In genomic region chr12:70512431-70512830, GRCm38 (mm10) we compare ENCODE assay signal across 18 mouse cellular contexts. TPM values are rescaled to one million over a fixed set of nuclear protein-coding genes. Genes with fewer than 3 reads are reported as not detected.
DNase-seq lines count a peak whose midpoint lies in the region; ATAC-seq and TF ChIP-seq lines count a peak whose summit lies in the region.
"Had no signal": no experiment of that assay in that cellular context is flagged by ENCODE, and none has a peak within 500 bp of the region (broad histone marks: within the 10 kb centered on the region; RNA-seq: fewer than 3 reads in every experiment).

No protein-coding gene starts in this region.

- no peak overlapping the region for H3K4me2 ChIP-seq in heart, embryonic 12.5 days
- no peak overlapping the region for H3K4me2 ChIP-seq in lung, embryonic 14.5 days
- H3K4me2 ChIP-seq in CH12.LX (ENCODE audit: insufficient read depth, low read depth, poor library complexity, severe bottlenecking): no peak overlapping the region
- H3K4me2 ChIP-seq: embryonic facial prominence, embryonic 15.5 days; forebrain, embryonic 15.5 days; heart, embryonic 11.5 days; liver, embryonic 12.5 days; midbrain, embryonic 12.5 days had no signal

- H3K27me3 ChIP-seq in heart, adult 2 months (ENCODE audit: control insufficient read depth, insufficient read depth, low read length): no peaks in the 10 kb centered on the region
- no peaks in the 10 kb centered on the region for H3K27me3 ChIP-seq in heart, embryonic 12.5 days (replicated peaks)
- H3K27me3 ChIP-seq in lung, embryonic 14.5 days (ENCODE audit: insufficient read depth, low read length): no peaks in the 10 kb centered on the region
- no peaks in the 10 kb centered on the region for H3K27me3 ChIP-seq in CH12.LX (replicated peaks)
- H3K27me3 ChIP-seq: embryonic facial prominence, embryonic 15.5 days; forebrain, embryonic 15.5 days; liver, embryonic 12.5 days; midbrain, embryonic 12.5 days had no signal

- TF ChIP-seq CTCF in heart, adult 2 months (IDR thresholded peaks at IDR 0.05): peak; percentile 35
- peak; percentile 43 for TF ChIP-seq CTCF in lung, embryonic 14.5 days (IDR thresholded peaks at IDR 0.05; ENCODE audit: low read depth)
- peak; percentile 19 to 45; a peak in 2 of 4 replicates for TF ChIP-seq CTCF in CH12.LX (conservative IDR thresholded peaks at IDR 0.05 in 1 of 2, IDR thresholded peaks at IDR 0.05 in 1 of 2; ENCODE audit: low read depth in 2 of 2, low read length in 2 of 2)

- TF ChIP-seq EP300 in heart, adult 2 months (IDR thresholded peaks at IDR 0.05; ENCODE audit: insufficient read depth, low read depth, low read length): no peak
- TF ChIP-seq EP300 in CH12.LX (IDR thresholded peaks at IDR 0.05; ENCODE audit: low read length): no peak

- peak; percentile 31 for TF ChIP-seq RAD21 in CH12.LX (IDR thresholded peaks at IDR 0.05; ENCODE audit: low read depth, low read length)

- no peak overlapping the region for H3K9ac ChIP-seq in heart, adult 2 months (ENCODE audit: low read depth, low read length)
- no peak overlapping the region for H3K9ac ChIP-seq in heart, embryonic 12.5 days
- H3K9ac ChIP-seq in lung, embryonic 14.5 days: no peak overlapping the region
- H3K9ac ChIP-seq in CH12.LX (ENCODE audit: insufficient read depth, low read depth): no peak overlapping the region
- H3K9ac ChIP-seq: embryonic facial prominence, embryonic 15.5 days; forebrain, embryonic 15.5 days; liver, embryonic 12.5 days; midbrain, embryonic 12.5 days had no signal

- H3K36me3 ChIP-seq in heart, adult 2 months (ENCODE audit: control insufficient read depth, insufficient read depth, low read length): no peaks in the 10 kb centered on the region
- H3K36me3 ChIP-seq in heart, embryonic 12.5 days: no peaks in the 10 kb centered on the region
- no peaks in the 10 kb centered on the region for H3K36me3 ChIP-seq in lung, embryonic 14.5 days (ENCODE audit: insufficient read depth)
- no peaks in the 10 kb centered on the region for H3K36me3 ChIP-seq in CH12.LX (replicated peaks in 1 of 2; ENCODE audit: control insufficient read depth in 1 of 2, insufficient read depth in 1 of 2, low read length in 1 of 2)
- H3K36me3 ChIP-seq: embryonic facial prominence, embryonic 15.5 days; forebrain, embryonic 15.5 days; liver, embryonic 12.5 days; midbrain, embryonic 12.5 days had no signal

- no peaks in the 10 kb centered on the region for H3K79me2 ChIP-seq in heart, adult 2 months (replicated peaks; ENCODE audit: control insufficient read depth, insufficient read depth, low read length)
- H3K79me2 ChIP-seq in CH12.LX (replicated peaks; ENCODE audit: control insufficient read depth, extremely low read depth, insufficient read depth, poor library complexity, severe bottlenecking): no peaks in the 10 kb centered on the region

- no peak for ATAC-seq in heart, embryonic 12.5 days (ENCODE audit: insufficient number of reproducible peaks, low FRiP score)
- ATAC-seq in lung, embryonic 14.5 days (ENCODE audit: insufficient read depth): no peak
- ATAC-seq: forebrain, embryonic 15.5 days; inflammation-experienced regulatory T-cells, adult 6 months; liver, embryonic 12.5 days had no signal

- intact Hi-C loops in heart, adult 2 months (cut with DNase I): no loop called here

- 96% methylated on average over 2 of the region's 2 CpGs for WGBS in heart, adult 2 months
- WGBS in heart, embryonic 12.5 days: 85% methylated on average over 2 of the region's 2 CpGs
- WGBS in lung, embryonic 14.5 days: 94% methylated on average over 2 of the region's 2 CpGs

- no peak overlapping the region for H3K4me3 ChIP-seq in heart, adult 2 months
- H3K4me3 ChIP-seq in heart, embryonic 12.5 days: no peak overlapping the region
- no peak overlapping the region for H3K4me3 ChIP-seq in lung, embryonic 14.5 days (ENCODE audit: low read depth, low read length)
- H3K4me3 ChIP-seq in CH12.LX (replicated peaks in 1 of 3; ENCODE audit: low read depth in 2 of 3, low read length in 2 of 3, poor library complexity in 1 of 3): no peak overlapping the region
- H3K4me3 ChIP-seq: embryonic facial prominence, embryonic 15.5 days; forebrain, embryonic 15.5 days; liver, embryonic 12.5 days; midbrain, embryonic 12.5 days had no signal

- no peak for TF ChIP-seq POLR2A in heart, adult 2 months (IDR thresholded peaks at IDR 0.05; ENCODE audit: insufficient read depth, low read depth, low read length)
- TF ChIP-seq POLR2A in CH12.LX (IDR thresholded peaks at IDR 0.05; ENCODE audit: low read depth, low read length): no peak

- no peaks in the 10 kb centered on the region for H3K4me1 ChIP-seq in heart, adult 2 months (ENCODE audit: control insufficient read depth, insufficient read depth, low read length)
- no peaks in the 10 kb centered on the region for H3K4me1 ChIP-seq in heart, embryonic 12.5 days (replicated peaks)
- no peaks in the 10 kb centered on the region for H3K4me1 ChIP-seq in lung, embryonic 14.5 days (ENCODE audit: insufficient read depth)
- H3K4me1 ChIP-seq in CH12.LX (ENCODE audit: control insufficient read depth in 1 of 2, insufficient read depth in 2 of 2): no peaks in the 10 kb centered on the region
- H3K4me1 ChIP-seq: forebrain, embryonic 15.5 days; liver, embryonic 12.5 days; midbrain, embryonic 12.5 days had no signal

- no peak overlapping the region for H3K27ac ChIP-seq in heart, adult 2 months
- no peak overlapping the region for H3K27ac ChIP-seq in heart, embryonic 12.5 days (ENCODE audit: poor library complexity, severe bottlenecking)
- H3K27ac ChIP-seq in lung, embryonic 14.5 days (ENCODE audit: low read depth): no peak overlapping the region
- no peak overlapping the region for H3K27ac ChIP-seq in CH12.LX (ENCODE audit: insufficient read depth, low read depth)
- H3K27ac ChIP-seq: embryonic facial prominence, embryonic 15.5 days; forebrain, embryonic 15.5 days; liver, embryonic 12.5 days; midbrain, embryonic 12.5 days had no signal

- dilution Hi-C loops in CH12.LX (cut with MboI; ENCODE audit: extremely low pct_ligation_motif_present, extremely low pct_unique_long_range_greater_than_20kb, low sequenced_read_pairs): no loop called here

- no peak for DNase-seq in heart, adult 2 months
- DNase-seq in lung, embryonic 14.5 days: no peak
- DNase-seq in lung, adult 18-20 months: no peak
- DNase-seq in CH12.LX (ENCODE audit: extremely low read depth): peak; percentile 4
- DNase-seq in ZHBTc4 (ENCODE audit: low read depth, low spot score): peak; percentile 50
- no peak for DNase-seq in right cerebral cortex, postnatal 10 days (ENCODE audit: low spot score in 2 of 2)
- DNase-seq in lung, postnatal 10 days: no peak
- DNase-seq: adrenal gland, postnatal 10 days; cerebellum, adult 2 months; gastrocnemius, postnatal 10 days; kidney, postnatal 10 days had no signal

- H3K9me3 ChIP-seq in heart, embryonic 12.5 days (replicated peaks): no peaks in the 10 kb centered on the region
- H3K9me3 ChIP-seq in lung, embryonic 14.5 days (ENCODE audit: low read depth, low read length): no peaks in the 10 kb centered on the region
- no peaks in the 10 kb centered on the region for H3K9me3 ChIP-seq in CH12.LX (replicated peaks; ENCODE audit: low read length)
- H3K9me3 ChIP-seq: embryonic facial prominence, embryonic 15.5 days; forebrain, embryonic 15.5 days; liver, embryonic 12.5 days; midbrain, embryonic 12.5 days had no signal

- in situ Hi-C loops in CH12.LX (cut with MboI; ENCODE audit: low pct_ligation_motif_present, low pct_unique_long_range_greater_than_20kb, low sequenced_read_pairs): no loop called here

TF ChIP-seq in CH12.LX, 34 proteins besides CTCF, POLR2A, EP300 and RAD21:
- TF ChIP-seq ZNF384 (IDR thresholded peaks at IDR 0.05; ENCODE audit: low read depth, low read length): no peak
- peak; percentile 24; the same call in 1 of the 2 replicates for TF ChIP-seq SMC3 (IDR thresholded peaks at IDR 0.05; ENCODE audit: low read depth, low read length)

RNA-seq across cellular contexts. Expression of gene Tmx1, which starts 59.5 kb away (rescaled TPM):
- total RNA-seq in heart, adult 2 months (2021): 10 to 100 TPM; 37.9 to 41.4 TPM
- polyA plus RNA-seq in heart, adult 2 months (2012; rRNA removed): 16.1 and 39.2 TPM in 2 replicates
- 87.6 and 92.4 TPM in 2 replicates for polyA plus RNA-seq in heart, embryonic 12.5 days (2016; fragmentation: Nextera tagmentation; extraction: Ambion mirVana)
- 79.6 and 84.3 TPM in 2 replicates for polyA plus RNA-seq in lung, embryonic 14.5 days (2014; fragmentation: Nextera tagmentation; extraction: Ambion mirVana)
- 60.3 and 68.2 TPM in 2 replicates for total RNA-seq in CH12.LX (2012; rRNA removed)
- total RNA-seq in CH12.LX (2014; rRNA removed): 132 and 162 TPM in 2 replicates
- 113 and 123 TPM in 2 replicates for polyA plus RNA-seq in CH12.LX (2012; ENCODE audit: insufficient read length, low read depth)

Comparison
In these comparisons a context has a peak if more than half of its experiments do, and no peak if none do; other contexts are left out.
1. DNase-seq: peak in CH12.LX (single experiment) and ZHBTc4 (single experiment); none in heart, adult 2 months (0 of 2), lung, embryonic 14.5 days (single experiment), lung, adult 18-20 months (0 of 2), right cerebral cortex, postnatal 10 days (0 of 2) and lung, postnatal 10 days (single experiment).
2. Peak in every context shown above with its lines, with median percentiles within 50 percentile points of each other: CTCF ChIP-seq.